Mouse (Mus musculus): ENCODE measurements around the gene Ankrd34a. TPM values are rescaled to one million over a fixed set of nuclear protein-coding genes. Genes with fewer than 3 reads are reported as not detected.

Ankrd34a gene
- polyA plus RNA-seq, 1 experiment from 2014 or later, result 6.9 TPM

- no peaks in the 10 kb centered on the region for H3K27me3 ChIP-seq (ENCODE audit: control insufficient read depth, insufficient read depth, low read length)
- 65% methylated on average over 13 of the region's 13 CpGs for WGBS
- no peaks in the 10 kb centered on the region for H3K9me3 ChIP-seq (replicated peaks; ENCODE audit: control insufficient read depth, low read length)
- H3K9ac ChIP-seq (ENCODE audit: low read length), result no peak overlapping the region
- H3K4me3 ChIP-seq (ENCODE audit: low read length), result no peak overlapping the region
- no peak overlapping the region for H3K4me2 ChIP-seq (ENCODE audit: low read depth, low read length)
- peak overlapping the region; percentile 74 for H3K27ac ChIP-seq (ENCODE audit: low read length)
- no peak for ATAC-seq (replicated peaks; ENCODE audit: extremely low read depth, insufficient read depth, low FRiP score)
- peaks cover 50% of the 10 kb centered on the region for H3K4me1 ChIP-seq (ENCODE audit: control insufficient read depth, insufficient read depth, low read length)
- no peaks in the 10 kb centered on the region for H3K36me3 ChIP-seq (ENCODE audit: control insufficient read depth, insufficient read depth)
Measured at GRCm38 (mm10) chr3:96569506-96569905, 26.9 kb upstream of the Ankrd34a start.

- H3K4me3 ChIP-seq (ENCODE audit: low read length), result no peak overlapping the region
- H3K9ac ChIP-seq (ENCODE audit: low read length), result no peak overlapping the region
- 84% methylated on average over 11 of the region's 11 CpGs for WGBS
- H3K9me3 ChIP-seq (replicated peaks; ENCODE audit: control insufficient read depth, low read length), result no peaks in the 10 kb centered on the region
- no peaks in the 10 kb centered on the region for H3K27me3 ChIP-seq (ENCODE audit: control insufficient read depth, insufficient read depth, low read length)
- peaks cover 48% of the 10 kb centered on the region for H3K4me1 ChIP-seq (ENCODE audit: control insufficient read depth, insufficient read depth, low read length)
- no peak overlapping the region for H3K4me2 ChIP-seq (ENCODE audit: low read depth, low read length)
- ATAC-seq (replicated peaks; ENCODE audit: extremely low read depth, insufficient read depth, low FRiP score), result no peak
- peak overlapping the region; percentile 51 for H3K27ac ChIP-seq (ENCODE audit: low read length)
- no peaks in the 10 kb centered on the region for H3K36me3 ChIP-seq (ENCODE audit: control insufficient read depth, insufficient read depth)
Measured at GRCm38 (mm10) chr3:96569966-96570605, 26.4 kb upstream of the Ankrd34a start.

- no peak for ATAC-seq (replicated peaks; ENCODE audit: extremely low read depth, insufficient read depth, low FRiP score)
- no peaks in the 10 kb centered on the region for H3K27me3 ChIP-seq (ENCODE audit: control insufficient read depth, insufficient read depth, low read length)
- H3K27ac ChIP-seq (ENCODE audit: low read length), result peak overlapping the region; percentile 51
- no peak overlapping the region for H3K9ac ChIP-seq (ENCODE audit: low read length)
- 52% methylated on average over 7 of the region's 7 CpGs for WGBS
- no peak overlapping the region for H3K4me2 ChIP-seq (ENCODE audit: low read depth, low read length)
- no peaks in the 10 kb centered on the region for H3K36me3 ChIP-seq (ENCODE audit: control insufficient read depth, insufficient read depth)
- H3K4me3 ChIP-seq (ENCODE audit: low read length), result no peak overlapping the region
- H3K4me1 ChIP-seq (ENCODE audit: control insufficient read depth, insufficient read depth, low read length), result peaks cover 54% of the 10 kb centered on the region
- H3K9me3 ChIP-seq (replicated peaks; ENCODE audit: control insufficient read depth, low read length), result no peaks in the 10 kb centered on the region
Measured at GRCm38 (mm10) chr3:96570643-96571042, 25.8 kb upstream of the Ankrd34a start.

GRCm38 (mm10) chr3:96571336-96571735 lies 25.1 kb upstream of the Ankrd34a start:
- Histone ChIP-seq H3K9me3 (replicated peaks; ENCODE audit: control insufficient read depth, low read length) (no peaks in the 10 kb centered on the region), H3K27ac (ENCODE audit: low read length) (peak overlapping the region; percentile 83), H3K4me2 (ENCODE audit: low read depth, low read length) (no peak overlapping the region), H3K36me3 (ENCODE audit: control insufficient read depth, insufficient read depth) (no peaks in the 10 kb centered on the region), H3K9ac (ENCODE audit: low read length) (no peak overlapping the region), H3K27me3 (ENCODE audit: control insufficient read depth, insufficient read depth, low read length) (no peaks in the 10 kb centered on the region), H3K4me3 (ENCODE audit: low read length) (no peak overlapping the region), H3K4me1 (ENCODE audit: control insufficient read depth, insufficient read depth, low read length) (peaks cover 59% of the 10 kb centered on the region)
- 72% methylated on average over 2 of the region's 2 CpGs for WGBS
- no peak for ATAC-seq (replicated peaks; ENCODE audit: extremely low read depth, insufficient read depth, low FRiP score)

- WGBS, result 59% methylated on average over 16 of the region's 16 CpGs
- Histone ChIP-seq H3K9ac (ENCODE audit: low read length) (no peak overlapping the region), H3K4me1 (ENCODE audit: control insufficient read depth, insufficient read depth, low read length) (peaks cover 61% of the 10 kb centered on the region), H3K9me3 (replicated peaks; ENCODE audit: control insufficient read depth, low read length) (no peaks in the 10 kb centered on the region), H3K4me3 (ENCODE audit: low read length) (no peak overlapping the region), H3K27me3 (ENCODE audit: control insufficient read depth, insufficient read depth, low read length) (no peaks in the 10 kb centered on the region), H3K27ac (ENCODE audit: low read length) (peak overlapping the region; percentile 83), H3K36me3 (ENCODE audit: control insufficient read depth, insufficient read depth) (no peaks in the 10 kb centered on the region), H3K4me2 (ENCODE audit: low read depth, low read length) (no peak overlapping the region)
- no peak for ATAC-seq (replicated peaks; ENCODE audit: extremely low read depth, insufficient read depth, low FRiP score)
Measured at GRCm38 (mm10) chr3:96571896-96572698, 24.3 kb upstream of the Ankrd34a start.

GRCm38 (mm10) chr3:96573611-96574511 lies 22.6 kb upstream of the Ankrd34a start:
- Histone ChIP-seq H3K4me1 (ENCODE audit: control insufficient read depth, insufficient read depth, low read length) (peaks cover 68% of the 10 kb centered on the region), H3K4me2 (ENCODE audit: low read depth, low read length) (0 out of 2 replicates have a peak overlapping the region, but pooled peaks have one; percentile 11), H3K4me3 (ENCODE audit: low read length) (no peak overlapping the region), H3K9ac (ENCODE audit: low read length) (0 out of 2 replicates have a peak overlapping the region, but pooled peaks have one; percentile 17), H3K27ac (ENCODE audit: low read length) (peak overlapping the region; percentile 64), H3K36me3 (ENCODE audit: control insufficient read depth, insufficient read depth) (no peaks in the 10 kb centered on the region), H3K27me3 (ENCODE audit: control insufficient read depth, insufficient read depth, low read length) (no peaks in the 10 kb centered on the region), H3K9me3 (replicated peaks; ENCODE audit: control insufficient read depth, low read length) (no peaks in the 10 kb centered on the region)
- 54% methylated on average over 19 of the region's 19 CpGs for WGBS
- ATAC-seq (replicated peaks; ENCODE audit: extremely low read depth, insufficient read depth, low FRiP score), result no peak

- peak overlapping the region; percentile 63 for H3K9ac ChIP-seq (ENCODE audit: low read length)
- 78% methylated on average over 8 of the region's 8 CpGs for whole genome bisulfite sequencing
- H3K4me2 ChIP-seq (ENCODE audit: low read depth, low read length), result peak overlapping the region; percentile 61; the same call in 1 of the 2 replicates
Measured at GRCm38 (mm10) chr3:96575272-96575984, 21.0 kb upstream of the Ankrd34a start.

GRCm38 (mm10) chr3:96576005-96576658 lies 20.3 kb upstream of the Ankrd34a start:
- Histone ChIP-seq H3K4me1 (ENCODE audit: control insufficient read depth, insufficient read depth, low read length) (peaks cover 66% of the 10 kb centered on the region), H3K36me3 (ENCODE audit: control insufficient read depth, insufficient read depth) (no peaks in the 10 kb centered on the region), H3K4me2 (ENCODE audit: low read depth, low read length) (peak overlapping the region; percentile 61), H3K27ac (ENCODE audit: low read length) (peak overlapping the region; percentile 98), H3K9me3 (replicated peaks; ENCODE audit: control insufficient read depth, low read length) (no peaks in the 10 kb centered on the region), H3K27me3 (ENCODE audit: control insufficient read depth, insufficient read depth, low read length) (no peaks in the 10 kb centered on the region), H3K9ac (ENCODE audit: low read length) (peak overlapping the region; percentile 63), H3K4me3 (ENCODE audit: low read length) (peak overlapping the region; percentile 32)
- peak; percentile 46 for ATAC-seq (replicated peaks; ENCODE audit: extremely low read depth, insufficient read depth, low FRiP score)
- 22% methylated on average over 14 of the region's 14 CpGs for WGBS

More at GRCm38 (mm10) chr3:96575272-96575984, 21.0 kb upstream of the Ankrd34a start:
- Histone ChIP-seq H3K27me3 (ENCODE audit: control insufficient read depth, insufficient read depth, low read length) (no peaks in the 10 kb centered on the region), H3K4me1 (ENCODE audit: control insufficient read depth, insufficient read depth, low read length) (peaks cover 69% of the 10 kb centered on the region), H3K27ac (ENCODE audit: low read length) (peak overlapping the region; percentile 98), H3K36me3 (ENCODE audit: control insufficient read depth, insufficient read depth) (no peaks in the 10 kb centered on the region), H3K4me3 (ENCODE audit: low read length) (no peak overlapping the region; the same call in 1 of the 2 replicates), H3K9me3 (replicated peaks; ENCODE audit: control insufficient read depth, low read length) (no peaks in the 10 kb centered on the region)
- no peak for ATAC-seq (replicated peaks; ENCODE audit: extremely low read depth, insufficient read depth, low FRiP score)

Data from heart, embryonic 16.5 days (tissue).